Mouse (Mus musculus): ENCODE measurements at regions not wholly inside any gene's neighbourhood (a gene's known extent, or its start where the extent isn't known, plus 50 kb on each side); places are given as distances from the start of the nearest gene placed in this dataset.

GRCm38 (mm10) chr10:117579210-117579609 is 50.1 kb upstream of the Cpm start:
- DNase-seq (ENCODE audit: low read depth, low spot score): no peak

- no peak for DNase-seq (ENCODE audit: low read depth, low spot score)
Observed at GRCm38 (mm10) chr10:117578696-117579146, 50.6 kb upstream of the Cpm start.

- DNase-seq (ENCODE audit: low read depth, low spot score): no peak
Observed at GRCm38 (mm10) chr10:117577970-117578695, 51.2 kb upstream of the Cpm start.

- DNase-seq (ENCODE audit: low read depth, low spot score): no peak
Observed at GRCm38 (mm10) chr10:117576881-117577730, 52.2 kb upstream of the Cpm start.

- DNase-seq (ENCODE audit: low read depth, low spot score): no peak
Observed at GRCm38 (mm10) chr10:117576154-117576859, 53.0 kb upstream of the Cpm start.

- DNase-seq (ENCODE audit: low read depth, low spot score): no peak
Observed at GRCm38 (mm10) chr10:117575404-117576153, 53.7 kb upstream of the Cpm start.

GRCm38 (mm10) chr10:117574915-117575314 is 54.4 kb upstream of the Cpm start:
- no peak for DNase-seq (ENCODE audit: low read depth, low spot score)

- no peak for DNase-seq (ENCODE audit: low read depth, low spot score)
Observed at GRCm38 (mm10) chr10:117574056-117574727, 55.1 kb upstream of the Cpm start.

- no peak for DNase-seq (ENCODE audit: low read depth, low spot score)
Observed at GRCm38 (mm10) chr10:117573596-117573850, 55.8 kb upstream of the Cpm start.

GRCm38 (mm10) chr10:117572746-117573595 is 56.3 kb upstream of the Cpm start:
- no peak for DNase-seq (ENCODE audit: low read depth, low spot score)

- DNase-seq (ENCODE audit: low read depth, low spot score): no peak
Observed at GRCm38 (mm10) chr10:117571891-117572573, 57.3 kb upstream of the Cpm start.

GRCm38 (mm10) chr10:117570971-117571861 is 58.1 kb upstream of the Cpm start:
- DNase-seq (ENCODE audit: low read depth, low spot score): peak; percentile 50

- DNase-seq (ENCODE audit: low read depth, low spot score): no peak
Observed at GRCm38 (mm10) chr10:117570091-117570970, 59.0 kb upstream of the Cpm start.

GRCm38 (mm10) chr10:117569301-117570079 is 59.8 kb upstream of the Cpm start:
- DNase-seq (ENCODE audit: low read depth, low spot score): no peak

- no peak for DNase-seq (ENCODE audit: low read depth, low spot score)
Observed at GRCm38 (mm10) chr10:117568472-117569300, 60.6 kb upstream of the Cpm start.

- no peak for DNase-seq (ENCODE audit: low read depth, low spot score)
Observed at GRCm38 (mm10) chr10:117568138-117568387, 61.2 kb upstream of the Cpm start.

Measured in embryo, embryonic 11.5 days (tissue).